Mouse (Mus musculus) heart, embryonic 11.5 days (tissue): ENCODE results near the gene Haus2. TPM values are rescaled to one million over a fixed set of nuclear protein-coding genes. Genes with fewer than 3 reads are reported as not detected.
"Not testable (repeated sequence)": the region's sequence is repeated elsewhere in the genome, so short reads cannot be mapped to it uniquely, and the experiment has no call there.

Experiments used
- ATAC-seq: fragments of 200-750 bp; cut with Nextera tagmentation; replicated peaks from 2 replicates; pipeline ENCODE4 v1.8.0; 2017; ENCODE audit warnings: moderate library complexity; ENCODE audit not compliant: insufficient number of reproducible peaks, low FRiP score, low TSS enrichment
- H3K27ac ChIP-seq: fragments of 300-500 bp; sonication (generic); 2 replicates; pipeline ENCODE4 v1.5.1; 2014; ENCODE audit warnings: mild to moderate bottlenecking, low read depth, low read length
- H3K27me3 ChIP-seq: fragments of 300-500 bp; sonication (generic); 2 replicates; pipeline ENCODE4 v1.6.1; 2014; ENCODE audit warnings: mild to moderate bottlenecking, low read length, mixed read lengths; ENCODE audit not compliant: control insufficient read depth, insufficient read depth
- H3K36me3 ChIP-seq: fragments of 300-500 bp; sonication (generic); 2 replicates; pipeline ENCODE4 v1.6.1; 2014; ENCODE audit warnings: mild to moderate bottlenecking, low read length, moderate library complexity, mixed read lengths; ENCODE audit not compliant: control insufficient read depth, insufficient read depth
- H3K4me1 ChIP-seq: fragments of 300-500 bp; sonication (generic); 2 replicates; pipeline ENCODE4 v1.6.1; 2014; ENCODE audit warnings: low read length; ENCODE audit not compliant: control insufficient read depth, insufficient read depth
- H3K4me2 ChIP-seq: fragments of 300-500 bp; sonication (generic); 2 replicates; pipeline ENCODE4 v1.6.1; 2014; ENCODE audit warnings: mild to moderate bottlenecking, moderate library complexity
- H3K4me3 ChIP-seq: fragments of 300-500 bp; sonication (generic); 2 replicates; pipeline ENCODE4 v1.5.1; 2014; ENCODE audit warnings: low read depth, low read length
- H3K9ac ChIP-seq: fragments of 300-500 bp; sonication (generic); 2 replicates; pipeline ENCODE4 v1.6.1; 2014; ENCODE audit warnings: mild to moderate bottlenecking, low read depth, low read length, moderate library complexity
- H3K9me3 ChIP-seq: fragments of 300-500 bp; sonication (generic); replicated peaks from 2 replicates; pipeline ENCODE4 v1.6.1; 2016; ENCODE audit warnings: low read length; ENCODE audit not compliant: control insufficient read depth
- WGBS: fragments of 180-500 bp; shearing (Covaris S2); extraction: QIAGEN DNeasy Blood & Tissue Kit; methylation state at CpG from one replicate; pipeline ENCODE4 v1.1.7; 2014; ENCODE audit not compliant: insufficient replicate concordance; 5-methylcytosine and 5-hydroxymethylcytosine counted together
- polyA plus RNA-seq: library from polyadenylated mRNA; unstranded; fragments of >200 nt; fragmentation: Nextera tagmentation; extraction: Ambion mirVana; gene quantifications from 2 replicates; pipeline ENCODE4 v1.2.1, GENCODE M21; 2014

Haus2 gene
- 20.6 and 21.3 TPM in 2 replicates for polyA plus RNA-seq

DNA sequence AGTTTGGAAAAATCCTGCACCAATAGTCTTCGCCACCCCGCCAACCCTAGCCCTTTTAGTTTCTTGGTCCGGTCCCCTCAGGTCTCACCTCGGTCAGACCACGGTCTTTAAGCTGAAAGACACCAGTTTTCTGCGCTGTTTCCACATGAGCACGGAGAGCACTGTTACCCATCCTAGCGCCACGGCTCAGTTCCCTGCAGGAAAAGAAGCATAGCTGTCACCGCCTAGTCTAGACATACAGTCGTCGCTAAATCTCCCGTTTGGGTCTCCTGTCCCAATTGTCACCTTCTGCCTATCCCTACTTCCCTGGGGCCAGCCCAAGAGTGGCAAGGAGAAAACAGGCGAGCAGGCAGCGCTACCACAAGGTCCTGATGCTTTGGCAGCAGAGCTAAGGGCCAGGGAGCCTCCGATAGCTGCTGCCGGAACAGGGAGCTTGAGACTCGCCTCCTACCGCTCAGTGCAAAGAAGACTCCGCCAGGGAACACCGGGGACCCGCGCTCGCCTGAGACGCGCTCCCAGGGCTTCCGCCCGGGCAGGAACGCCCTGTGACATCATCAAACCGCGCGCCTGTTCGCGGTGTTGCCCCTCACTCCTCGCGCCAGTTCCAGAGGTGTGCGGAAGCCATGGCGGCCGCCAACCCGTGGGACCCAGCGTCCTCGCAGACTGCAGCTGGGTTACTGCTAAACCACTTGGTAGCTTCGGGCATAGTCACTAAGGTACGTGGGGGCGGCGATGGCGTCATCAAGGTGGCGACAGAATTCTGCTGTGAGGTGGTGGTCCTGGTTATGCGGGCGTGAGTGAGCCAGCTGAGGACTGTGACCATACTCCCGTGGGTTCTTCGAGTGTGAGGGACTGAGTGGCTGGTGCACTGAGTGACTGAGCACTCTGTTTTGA lies at the start of gene Haus2, which contains the start of gene Lrrc57:
Gene Haus2 (plus strand): TSS at position 554 of the 894 bp plus-strand sequence.
Gene Lrrc57 (minus strand): TSS at position 691 of the 894 bp plus-strand sequence.
- Histone ChIP-seq H3K4me3 (peak within 1 kb of the TSS; percentile 68), H3K4me2 (peak within 1 kb of the TSS; percentile 85), H3K27ac (peak within 1 kb of the TSS; percentile 94), H3K36me3 (peaks cover 3% of the 10 kb centered on the region; the same call in 1 of the 2 replicates), H3K9me3 (no peaks in the 10 kb centered on the region), H3K9ac (peak within 1 kb of the TSS; percentile 80), H3K27me3 (no peaks in the 10 kb centered on the region), H3K4me1 (peaks cover 13% of the 10 kb centered on the region)
- WGBS = under 1% methylated on average over 52 of the region's 52 CpGs
- peak; percentile 94 for ATAC-seq

- Histone ChIP-seq H3K4me3 (no peak overlapping the region), H3K4me1 (no peaks in the 10 kb centered on the region), H3K4me2 (no peak overlapping the region), H3K27ac (no peak overlapping the region), H3K27me3 (no peaks in the 10 kb centered on the region), H3K36me3 (0 out of 2 replicates have a peak, but pooled peaks cover 2% of the 10 kb centered on the region), H3K9me3 (no peaks in the 10 kb centered on the region), H3K9ac (no peak overlapping the region)
- no peak for ATAC-seq
- 96% methylated on average over 1 of the region's 1 CpGs for WGBS
Measured at GRCm38 (mm10) chr2:120561524-120561923, 47.7 kb upstream of the Haus2 start.

DNA sequence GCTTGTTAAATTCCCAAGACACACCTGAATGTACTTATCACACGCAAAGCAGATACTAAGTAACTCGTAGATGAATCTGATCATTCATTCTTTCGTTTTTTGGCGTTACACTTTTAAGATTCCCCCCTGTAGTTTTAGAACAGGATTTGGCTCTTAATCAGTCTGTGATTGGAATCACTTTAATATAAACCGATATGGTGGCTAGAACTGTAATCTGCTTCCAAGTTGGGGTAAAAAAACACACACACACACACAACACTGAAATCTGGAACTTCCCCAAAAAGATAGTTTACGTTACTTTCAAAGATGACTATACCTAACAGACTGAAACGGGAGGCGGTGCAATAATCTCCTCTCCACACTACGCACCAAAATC lies 46.3 kb upstream of the Haus2 start:
- Histone ChIP-seq H3K36me3 (0 out of 2 replicates have a peak, but pooled peaks cover 2% of the 10 kb centered on the region), H3K4me1 (no peaks in the 10 kb centered on the region; the same call in 1 of the 2 replicates), H3K27ac (peak overlapping the region; percentile 79; the same call in 1 of the 2 replicates), H3K27me3 (no peaks in the 10 kb centered on the region), H3K4me3 (peak overlapping the region; percentile 87), H3K9me3 (no peaks in the 10 kb centered on the region), H3K9ac (peak overlapping the region; percentile 95), H3K4me2 (peak overlapping the region; percentile 74)
- WGBS = 17% methylated on average over 9 of the region's 9 CpGs
- no peak for ATAC-seq

- Histone ChIP-seq H3K9ac (peak within 1 kb of the TSS; percentile 95), H3K4me3 (peak within 1 kb of the TSS; percentile 87), H3K27ac (peak within 1 kb of the TSS; percentile 79), H3K36me3 (0 out of 2 replicates have a peak, but pooled peaks cover 2% of the 10 kb centered on the region), H3K9me3 (no peaks in the 10 kb centered on the region), H3K4me1 (no peaks in the 10 kb centered on the region; the same call in 1 of the 2 replicates), H3K27me3 (no peaks in the 10 kb centered on the region), H3K4me2 (peak within 1 kb of the TSS; percentile 74)
- WGBS = under 1% methylated on average over 49 of the region's 50 CpGs
- peak; percentile 58; the same call in 1 of the 2 replicates for ATAC-seq
Measured at GRCm38 (mm10) chr2:120563235-120563990, 45.8 kb upstream of the Haus2 start, which contains the start of gene Zfp106. Zfp106 (minus strand) TSS chr2:120563843.

DNA sequence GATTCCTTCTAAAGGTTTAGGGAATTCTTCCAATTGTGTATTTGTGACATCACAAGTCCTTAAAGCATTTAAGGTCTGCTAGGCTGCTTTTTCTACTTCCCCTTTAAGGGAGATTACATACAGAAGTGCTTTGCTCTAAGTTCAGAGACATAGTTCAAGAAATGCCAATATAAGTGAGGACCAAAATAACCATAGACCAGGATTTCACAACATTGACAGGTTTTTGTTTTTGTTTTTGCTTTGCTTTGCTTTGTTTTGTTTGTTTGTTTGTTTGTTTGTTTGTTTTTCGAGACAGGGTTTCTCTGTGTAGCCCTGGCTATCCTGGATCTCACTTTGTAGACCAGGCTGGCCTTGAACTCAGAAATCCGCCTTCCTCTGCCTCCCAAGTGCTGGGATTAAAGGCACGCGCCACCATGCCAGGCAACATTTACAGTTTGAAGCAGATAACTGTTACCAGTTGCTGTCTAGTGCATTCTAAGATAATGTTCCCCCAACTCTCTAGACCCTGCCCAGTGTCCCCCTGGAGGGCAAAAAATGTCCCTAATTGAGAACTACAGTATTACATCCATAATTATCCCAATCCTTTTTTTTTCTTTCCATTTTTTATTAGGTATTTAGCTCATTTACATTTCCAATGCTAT lies 44.5 kb upstream of the Haus2 start:
- H3K9me3 ChIP-seq, H3K4me2 ChIP-seq, H3K36me3 ChIP-seq, H3K27ac ChIP-seq, H3K9ac ChIP-seq, H3K4me3 ChIP-seq, H3K27me3 ChIP-seq, H3K4me1 ChIP-seq, ATAC-seq: not testable (repeated sequence)
- 89% methylated on average over 4 of the region's 4 CpGs for whole genome bisulfite sequencing

DNA sequence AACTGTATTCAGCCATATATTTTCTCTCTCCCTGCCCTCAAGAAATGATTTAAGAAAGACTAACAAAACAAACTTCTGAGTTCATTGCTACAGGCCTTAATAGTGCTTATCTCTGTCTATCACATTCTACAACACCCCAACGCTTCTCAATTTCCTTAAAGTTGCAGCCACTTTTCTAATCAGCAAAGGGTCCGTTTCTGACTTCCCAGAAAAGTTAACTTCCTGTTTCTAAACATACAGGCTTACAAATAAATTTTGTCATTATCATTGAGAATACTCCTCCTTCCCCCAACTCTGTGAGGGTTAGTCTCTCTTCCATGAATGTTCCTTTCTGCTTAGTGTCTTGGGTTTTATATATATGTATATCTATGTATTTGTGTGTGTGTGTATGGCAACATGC lies 43.8 kb upstream of the Haus2 start:
- H3K4me3 ChIP-seq = no peak overlapping the region
- ATAC-seq = no peak
- H3K4me1 ChIP-seq = peaks cover 2% of the 10 kb centered on the region; the same call in 1 of the 2 replicates
- no peaks in the 10 kb centered on the region for H3K27me3 ChIP-seq
- H3K27ac ChIP-seq = no peak overlapping the region
- H3K4me2 ChIP-seq = no peak overlapping the region
- 0 out of 2 replicates have a peak, but pooled peaks cover under 1% of the 10 kb centered on the region for H3K36me3 ChIP-seq
- WGBS = 67% methylated on average over 2 of the region's 2 CpGs
- H3K9me3 ChIP-seq = no peaks in the 10 kb centered on the region
- H3K9ac ChIP-seq = no peak overlapping the region

- peak; percentile 90 for ATAC-seq
- WGBS = under 1% methylated on average over 42 of the region's 42 CpGs
- H3K36me3 ChIP-seq = no peaks in the 10 kb centered on the region; the same call in 1 of the 2 replicates
Measured at GRCm38 (mm10) chr2:120566886-120567797, 42.0 kb upstream of the Haus2 start, which contains the start of gene Snap23. Snap23 (plus strand) TSS chr2:120567671.

More at GRCm38 (mm10) chr2:120566886-120567797, 42.0 kb upstream of the Haus2 start, which contains the start of gene Snap23:
- Histone ChIP-seq H3K27ac (peak within 1 kb of the TSS; percentile 94), H3K4me3 (peak within 1 kb of the TSS; percentile 82), H3K4me1 (peaks cover 2% of the 10 kb centered on the region; the same call in 1 of the 2 replicates), H3K9ac (peak within 1 kb of the TSS; percentile 85), H3K4me2 (peak within 1 kb of the TSS; percentile 85), H3K27me3 (no peaks in the 10 kb centered on the region), H3K9me3 (no peaks in the 10 kb centered on the region)
